In genomic region chr11:74411943-74412342, GRCm38 (mm10) we compare ENCODE assay signal across 39 mouse cellular contexts. TPM values are rescaled to one million over a fixed set of nuclear protein-coding genes. Genes with fewer than 3 reads are reported as not detected.
"Had no signal": no experiment of that assay in that cellular context is flagged by ENCODE, and none has a peak within 500 bp of the region (broad histone marks: within the 10 kb centered on the region; RNA-seq: fewer than 3 reads in every experiment).

No protein-coding gene starts in this region.

- H3K27ac ChIP-seq: heart, embryonic 10.5 days; hindbrain, embryonic 10.5 days; hindbrain, embryonic 12.5 days; hindbrain, embryonic 14.5 days; intestine, embryonic 15.5 days; left cerebral cortex, adult 2 months; limb, embryonic 10.5 days; limb, embryonic 12.5 days had no signal

- H3K27me3 ChIP-seq: heart, embryonic 12.5 days; hindbrain, embryonic 12.5 days; intestine, embryonic 15.5 days; limb, embryonic 12.5 days had no signal

- H3K4me3 ChIP-seq: gastrocnemius, adult 2 months; heart, embryonic 10.5 days; heart, embryonic 12.5 days; hindbrain, embryonic 10.5 days; hindbrain, embryonic 12.5 days; intestine, embryonic 15.5 days; layer of hippocampus, adult 2 months; left cerebral cortex, adult 2 months; limb, embryonic 10.5 days; limb, embryonic 12.5 days had no signal

- H3K9ac ChIP-seq: heart, embryonic 12.5 days; hindbrain, embryonic 12.5 days; hindbrain, embryonic 14.5 days; intestine, embryonic 15.5 days; limb, embryonic 12.5 days had no signal

- H3K36me3 ChIP-seq: hindbrain, embryonic 10.5 days; hindbrain, embryonic 12.5 days; intestine, embryonic 15.5 days; limb, embryonic 10.5 days; limb, embryonic 12.5 days had no signal

- H3K9me3 ChIP-seq: heart, embryonic 10.5 days; heart, embryonic 12.5 days; hindbrain, embryonic 10.5 days; hindbrain, embryonic 12.5 days; intestine, embryonic 15.5 days; limb, embryonic 10.5 days; limb, embryonic 12.5 days had no signal

- DNase-seq: gastrocnemius, adult 2 months; gastrocnemius, postnatal 10 days; gastrocnemius, postnatal 25 days; heart, postnatal 10 days; heart, postnatal 4 days; kidney, adult 18-20 months; kidney, adult 8-10 months; kidney, postnatal 10 days; kidney, postnatal 25 days; kidney, postnatal 4 days; liver had no signal

- ATAC-seq: hindbrain, embryonic 16.5 days; inflammation-experienced regulatory T-cells, adult 6 months; intestine, embryonic 15.5 days; intestine, postnatal 0 days had no signal

- H3K4me2 ChIP-seq: heart, embryonic 12.5 days; hindbrain, embryonic 12.5 days; hindbrain, embryonic 14.5 days; intestine, embryonic 15.5 days; limb, embryonic 12.5 days; liver, embryonic 11.5 days had no signal

RNA-seq across cellular contexts. Expression of gene Olfr412, which starts 50.1 kb away (rescaled TPM):
- total RNA-seq: gastrocnemius, adult 2 months; gastrocnemius, postnatal 10 days; gastrocnemius, postnatal 25 days; gastrocnemius, postnatal 4 days; granulocyte monocyte progenitor cell, adult 5-6 weeks; heart, adult 18-20 months; heart, adult 8-10 months; heart, postnatal 10 days; heart, postnatal 25 days; heart, postnatal 4 days; layer of hippocampus, adult 2 months; layer of hippocampus, postnatal 10 days; layer of hippocampus, postnatal 25 days; left cerebral cortex, adult 2 months; left cerebral cortex, postnatal 14 days; left cerebral cortex, postnatal 36 days had no signal
- polyA plus RNA-seq: heart, embryonic 10.5 days; heart, embryonic 12.5 days; heart, embryonic 14.5 days; heart, embryonic 16.5 days; hindbrain, embryonic 10.5 days; hindbrain, embryonic 12.5 days; hindbrain, embryonic 14.5 days; hindbrain, embryonic 16.5 days; inflammation-experienced regulatory T-cells, adult 6 months; intestine, embryonic 15.5 days; intestine, postnatal 0 days; kidney, embryonic 14.5 days; kidney, embryonic 16.5 days; limb, embryonic 10.5 days; limb, embryonic 12.5 days; limb, embryonic 14.5 days; liver, embryonic 11.5 days had no signal

RNA-seq across cellular contexts. Expression of gene Olfr411, which starts 59.5 kb away (rescaled TPM):
- total RNA-seq: gastrocnemius, adult 2 months; gastrocnemius, postnatal 10 days; gastrocnemius, postnatal 25 days; gastrocnemius, postnatal 4 days; granulocyte monocyte progenitor cell, adult 5-6 weeks; heart, adult 18-20 months; heart, adult 8-10 months; heart, postnatal 10 days; heart, postnatal 25 days; heart, postnatal 4 days; layer of hippocampus, adult 2 months; layer of hippocampus, postnatal 10 days; layer of hippocampus, postnatal 25 days; left cerebral cortex, adult 2 months; left cerebral cortex, postnatal 14 days; left cerebral cortex, postnatal 36 days had no signal
- polyA plus RNA-seq: heart, embryonic 10.5 days; heart, embryonic 12.5 days; heart, embryonic 14.5 days; heart, embryonic 16.5 days; hindbrain, embryonic 10.5 days; hindbrain, embryonic 12.5 days; hindbrain, embryonic 14.5 days; hindbrain, embryonic 16.5 days; inflammation-experienced regulatory T-cells, adult 6 months; intestine, embryonic 15.5 days; intestine, postnatal 0 days; kidney, embryonic 14.5 days; kidney, embryonic 16.5 days; limb, embryonic 10.5 days; limb, embryonic 12.5 days; limb, embryonic 14.5 days; liver, embryonic 11.5 days had no signal
